Comparison of ENCODE assay signal across 8 mouse cellular contexts in the genomic region with DNA sequence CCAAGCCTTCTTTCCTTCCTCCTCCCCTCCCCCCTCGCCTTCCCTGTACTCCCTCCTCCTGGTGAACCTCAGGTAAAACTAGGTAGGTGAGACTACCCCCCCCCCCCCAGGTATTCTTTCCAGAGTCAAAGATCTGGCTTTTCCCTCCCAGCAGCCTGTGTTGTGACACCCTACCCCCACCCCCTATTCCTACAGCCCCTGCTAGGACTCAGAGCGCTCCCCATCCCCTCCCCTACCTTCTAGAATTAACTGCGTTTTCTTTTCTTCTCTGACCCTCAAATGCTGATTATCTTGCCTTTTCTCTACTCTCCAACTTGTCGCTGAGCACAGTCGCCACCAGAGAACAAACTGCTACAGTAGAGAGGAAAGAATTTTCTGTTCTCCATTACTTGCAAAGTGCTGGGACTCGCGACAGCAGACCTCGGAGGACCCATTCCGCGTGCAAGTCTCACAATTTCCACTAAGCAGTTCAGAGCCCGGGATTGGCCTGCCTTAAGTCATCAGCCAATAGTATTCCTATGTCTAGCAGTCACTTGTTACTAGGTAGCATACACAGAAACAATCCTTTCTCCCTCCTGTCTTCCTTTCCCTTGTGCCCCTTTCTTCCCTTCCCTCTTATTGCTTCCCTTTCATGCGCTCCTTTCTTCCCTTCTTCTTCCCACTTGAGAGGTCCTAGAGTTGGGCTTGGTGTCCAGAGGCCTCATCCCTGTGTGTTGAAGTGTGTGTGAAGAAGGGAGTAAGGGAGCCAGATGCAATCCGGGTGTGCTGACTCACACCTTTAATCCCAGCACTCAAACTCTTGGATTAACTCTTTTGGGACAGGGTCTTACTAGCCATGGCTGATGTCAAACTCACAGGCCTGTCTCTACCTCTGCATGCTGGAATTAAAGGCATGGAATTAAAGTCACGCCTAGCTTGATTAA. TPM values are rescaled to one million over a fixed set of nuclear protein-coding genes. Genes with fewer than 3 reads are reported as not detected.
DNase-seq lines count a peak whose midpoint lies in the region; ATAC-seq and TF ChIP-seq lines count a peak whose summit lies in the region.

Btn2a2 (minus strand) TSS at position 458 of the 923 bp plus-strand sequence.

- H3K4me1 ChIP-seq in heart, adult 2 months (ENCODE audit: control insufficient read depth, insufficient read depth, low read length), result no peaks in the 10 kb centered on the region
- H3K4me1 ChIP-seq in small intestine, adult 2 months (ENCODE audit: control insufficient read depth, insufficient read depth, insufficient read length, low read length), result no peaks in the 10 kb centered on the region

- TF ChIP-seq POLR2A in heart, adult 2 months (IDR thresholded peaks at IDR 0.05; ENCODE audit: insufficient read depth, low read depth, low read length), result no peak
- no peak for TF ChIP-seq POLR2A in small intestine, adult 2 months (IDR thresholded peaks at IDR 0.05; ENCODE audit: low read depth, low read length)

- TF ChIP-seq CTCF in heart, adult 2 months (IDR thresholded peaks at IDR 0.05), result no peak
- no peak for TF ChIP-seq CTCF in small intestine, adult 2 months (IDR thresholded peaks at IDR 0.05; ENCODE audit: extremely low read depth, insufficient read length, insufficient replicate concordance, low read depth, low read length)

- 10% methylated on average over 14 of the region's 14 CpGs for WGBS in heart, adult 2 months
- WGBS in small intestine, adult 2 months, result 13% methylated on average over 14 of the region's 14 CpGs

- no peaks in the 10 kb centered on the region for H3K36me3 ChIP-seq in heart, adult 2 months (ENCODE audit: control insufficient read depth, insufficient read depth, low read length)
- no peaks in the 10 kb centered on the region for H3K36me3 ChIP-seq in small intestine, adult 2 months (ENCODE audit: control insufficient read depth, insufficient read depth, low read length)

- TF ChIP-seq EP300 in heart, adult 2 months (IDR thresholded peaks at IDR 0.05; ENCODE audit: insufficient read depth, low read depth, low read length), result no peak

- no peaks in the 10 kb centered on the region for H3K27me3 ChIP-seq in heart, adult 2 months (ENCODE audit: control insufficient read depth, insufficient read depth, low read length)
- H3K27me3 ChIP-seq in small intestine, adult 2 months (ENCODE audit: control insufficient read depth, insufficient read depth, low read length), result no peaks in the 10 kb centered on the region

- intact Hi-C loops in heart, adult 2 months (cut with DNase I), result no loop called here
- intact Hi-C loops in left cerebral cortex, postnatal 25 days (cut with DNase I), result no loop called here

- DNase-seq in spleen, adult 18-20 months, result peak; percentile 26 to 30
- DNase-seq in spleen, adult 12 weeks (ENCODE audit: low spot score), result no peak
- peak; percentile 75 for DNase-seq in embryo, embryonic 9.5 days (ENCODE audit: extremely low spot score)
- DNase-seq in heart, adult 2 months, result peak; percentile 23 to 42
- DNase-seq in kidney, adult 11 months, result peak; percentile 45
- DNase-seq in left cerebral cortex, postnatal 25 days (ENCODE audit: low spot score in 2 of 2), result peak; percentile 75 to 86

- ATAC-seq in megakaryocyte-erythroid progenitor cell, adult 5-6 weeks (replicated peaks; ENCODE audit: low FRiP score, low TSS enrichment, poor library complexity, severe bottlenecking), result peak; percentile 96

- no peaks in the 10 kb centered on the region for H3K79me2 ChIP-seq in heart, adult 2 months (replicated peaks; ENCODE audit: control insufficient read depth, insufficient read depth, low read length)

- H3K9ac ChIP-seq in heart, adult 2 months (ENCODE audit: low read depth, low read length), result no peak within 1 kb of the TSS

- H3K4me3 ChIP-seq in heart, adult 2 months, result no peak within 1 kb of the TSS
- peak within 1 kb of the TSS; percentile 15; the same call in 1 of the 2 replicates for H3K4me3 ChIP-seq in small intestine, adult 2 months (ENCODE audit: low read depth, low read length)

- H3K27ac ChIP-seq in heart, adult 2 months, result no peak within 1 kb of the TSS
- no peak within 1 kb of the TSS for H3K27ac ChIP-seq in small intestine, adult 2 months (ENCODE audit: insufficient read depth, low read depth, low read length)

RNA-seq across cellular contexts. Expression of gene Btn2a2, which starts in this region (rescaled TPM):
- not detected for total RNA-seq in heart, adult 2 months (2021)
- not detected in 2 replicates for polyA plus RNA-seq in heart, adult 2 months (2012; rRNA removed)
- 1 to 10 TPM; 1.1 to 1.3 TPM for total RNA-seq in left cerebral cortex, postnatal 25 days (2021)
- total RNA-seq in megakaryocyte-erythroid progenitor cell, adult 5-6 weeks (2014; fragmentation: Nextera tagmentation), result not detected in 2 replicates
- not detected in 2 replicates for total RNA-seq in megakaryocyte-erythroid progenitor cell, adult 5-6 weeks (2017)
- polyA plus RNA-seq in small intestine, adult 2 months (2012; rRNA removed), result not detected in 2 replicates

Comparison
In these comparisons a context has a peak if more than half of its experiments do, and no peak if none do; other contexts are left out.
1. Peak in DNase-seq in heart, adult 2 months; RNA of the gene not detected or under 1 TPM.
2. Peak in ATAC-seq in megakaryocyte-erythroid progenitor cell, adult 5-6 weeks; RNA of the gene not detected or under 1 TPM.